Mouse (Mus musculus) neural tube, embryonic 12.5 days (tissue): ENCODE results near the gene Stt3a. TPM values are rescaled to one million over a fixed set of nuclear protein-coding genes. Genes with fewer than 3 reads are reported as not detected.

ENCODE experiments used
- ATAC-seq: fragments of 200-750 bp; cut with Nextera tagmentation; 2 replicates; pipeline ENCODE4 v1.8.0; 2017; ENCODE audit warnings: low read depth, mild to moderate bottlenecking, moderate TSS enrichment, moderate library complexity; ENCODE audit not compliant: low FRiP score
- H3K27ac ChIP-seq: fragments of 300-500 bp; sonication (generic); 2 replicates; pipeline ENCODE4 v1.5.1; 2016
- H3K27me3 ChIP-seq: fragments of 300-500 bp; sonication (generic); replicated peaks from 2 replicates; pipeline ENCODE4 v1.6.1; 2016; ENCODE audit warnings: mild to moderate bottlenecking
- H3K36me3 ChIP-seq: fragments of 300-500 bp; sonication (generic); 2 replicates; pipeline ENCODE4 v1.6.1; 2016; ENCODE audit warnings: mild to moderate bottlenecking
- H3K4me1 ChIP-seq: fragments of 300-500 bp; sonication (generic); 2 replicates; pipeline ENCODE4 v1.6.1; 2016
- H3K4me2 ChIP-seq: fragments of 300-500 bp; sonication (generic); replicated peaks from 2 replicates; pipeline ENCODE4 v1.6.1; 2016; ENCODE audit warnings: mild to moderate bottlenecking
- H3K4me3 ChIP-seq: fragments of 300-500 bp; sonication (generic); 2 replicates; pipeline ENCODE4 v1.5.1; 2016
- H3K9ac ChIP-seq: fragments of 300-500 bp; sonication (generic); 2 replicates; pipeline ENCODE4 v1.6.1; 2016; ENCODE audit warnings: mild to moderate bottlenecking
- H3K9me3 ChIP-seq: fragments of 300-500 bp; sonication (generic); 2 replicates; pipeline ENCODE4 v1.6.1; 2016; ENCODE audit warnings: mild to moderate bottlenecking
- WGBS: fragments of 180-500 bp; shearing (Covaris S2); methylation state at CpG from one replicate; pipeline ENCODE4 v1.1.7; 2016; 5-methylcytosine and 5-hydroxymethylcytosine counted together
- polyA plus RNA-seq: library from polyadenylated mRNA; unstranded; fragments of >200 nt; fragmentation: Nextera tagmentation; extraction: Ambion mirVana; gene quantifications from 2 replicates; pipeline ENCODE4 v1.2.1, GENCODE M21; 2016

Stt3a gene
- 144 and 155 TPM in 2 replicates for polyA plus RNA-seq

DNA sequence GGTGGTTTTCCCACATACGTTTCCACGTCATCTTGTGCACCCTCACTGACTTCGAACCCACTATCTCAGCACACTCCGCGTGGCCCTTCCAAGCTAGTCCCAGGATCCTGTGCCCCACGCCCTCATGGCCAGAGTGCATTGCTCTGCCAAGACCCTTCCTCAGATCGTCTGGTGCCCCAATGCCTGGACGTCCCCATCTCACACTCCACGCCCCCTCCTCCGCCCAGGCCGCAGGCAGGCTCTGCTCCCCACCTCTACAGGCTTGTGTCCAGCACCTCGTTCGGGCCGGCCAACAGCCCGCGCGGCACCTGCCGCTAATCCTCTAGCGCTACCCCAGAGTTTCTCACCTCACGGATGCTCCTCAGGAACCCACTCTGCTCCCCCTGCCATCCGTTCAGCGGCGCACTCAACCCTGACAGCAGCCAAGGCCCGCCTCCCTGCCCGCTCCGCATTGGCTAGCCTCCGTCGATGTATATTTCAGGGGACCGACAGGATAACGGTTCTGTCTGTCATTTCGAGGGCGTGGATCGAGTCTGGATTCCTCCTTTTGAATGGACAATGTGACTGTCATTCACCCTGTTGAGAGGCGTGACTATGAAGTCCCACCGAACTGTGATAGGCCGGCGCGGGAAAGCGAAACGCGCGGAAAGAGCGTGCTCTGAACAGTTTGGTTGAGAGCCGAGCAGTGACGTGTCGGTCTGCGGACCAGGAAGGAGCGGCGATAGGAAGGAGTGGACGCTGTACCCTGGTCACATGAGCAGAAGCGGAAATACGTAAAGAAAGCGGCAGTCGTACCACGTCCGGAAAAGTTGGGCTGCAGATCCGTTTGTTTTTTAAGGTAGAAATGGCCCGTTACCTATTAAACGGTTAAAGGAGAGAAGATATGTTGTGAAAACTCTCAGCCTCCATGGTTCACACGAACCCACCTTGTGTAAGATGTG, at the start of gene Stt3a:
Stt3a (minus strand) TSS at position 477 of the 941 bp plus-strand sequence.
- H3K4me2 ChIP-seq, result peak within 1 kb of the TSS; percentile 91
- peak within 1 kb of the TSS; percentile 50; the same call in 1 of the 2 replicates for H3K27ac ChIP-seq
- peak within 1 kb of the TSS; percentile 96 for H3K4me3 ChIP-seq
- peak within 1 kb of the TSS; percentile 85 for H3K9ac ChIP-seq
- no peaks in the 10 kb centered on the region for H3K9me3 ChIP-seq
- no peaks in the 10 kb centered on the region for H3K27me3 ChIP-seq
- H3K36me3 ChIP-seq, result peaks cover 15% of the 10 kb centered on the region
- under 1% methylated on average over 60 of the region's 60 CpGs for WGBS
- peak; percentile 100 for ATAC-seq
- peaks cover 16% of the 10 kb centered on the region; the same call in 1 of the 2 replicates for H3K4me1 ChIP-seq

- 86% methylated on average over 3 of the region's 3 CpGs for WGBS
- no peaks in the 10 kb centered on the region for H3K9me3 ChIP-seq
- no peaks in the 10 kb centered on the region for H3K27me3 ChIP-seq
- no peak overlapping the region for H3K9ac ChIP-seq
- H3K4me2 ChIP-seq, result no peak overlapping the region
- no peaks in the 10 kb centered on the region for H3K36me3 ChIP-seq
- H3K4me1 ChIP-seq, result no peaks in the 10 kb centered on the region
- no peak overlapping the region for H3K27ac ChIP-seq
- no peak for ATAC-seq
- no peak overlapping the region for H3K4me3 ChIP-seq
These were observed 47.0 kb upstream of the Stt3a start for GRCm38 (mm10) chr9:36814486-36814885.

DNA sequence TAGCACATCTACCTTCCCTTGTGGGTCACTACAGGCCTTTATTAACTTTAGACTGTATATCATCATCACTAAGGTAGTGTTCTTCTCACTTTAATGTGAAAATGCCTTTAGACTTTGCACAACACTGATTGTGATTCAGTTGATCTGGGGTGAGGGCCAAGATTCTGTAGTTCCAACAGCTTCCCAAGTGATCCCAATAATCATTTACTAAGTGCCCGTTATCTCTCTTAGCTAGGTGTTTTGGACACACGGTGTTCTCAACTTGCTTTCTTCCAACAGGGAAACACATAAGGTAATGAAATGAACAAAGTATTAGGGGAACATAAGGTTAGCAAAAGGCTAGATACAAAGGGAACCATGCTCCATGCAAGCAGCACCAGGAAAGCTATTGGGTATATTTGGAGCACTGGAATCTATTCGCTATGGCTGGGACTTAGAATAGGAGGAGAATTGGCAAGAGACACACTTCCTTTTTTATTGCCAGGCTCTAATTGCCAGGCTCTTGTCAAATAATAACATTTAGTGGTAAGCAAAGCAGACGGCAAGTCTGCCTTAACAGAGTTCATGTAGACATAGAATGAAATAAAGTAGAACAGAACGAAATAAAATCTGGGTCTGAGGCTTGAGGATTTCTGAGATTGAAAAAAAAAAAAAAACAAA, 40.8 kb upstream of the Stt3a start:
- no peaks in the 10 kb centered on the region for H3K4me1 ChIP-seq
- no peaks in the 10 kb centered on the region for H3K9me3 ChIP-seq
- WGBS, result 80% methylated on average over 5 of the region's 5 CpGs
- no peak overlapping the region for H3K4me3 ChIP-seq
- no peak for ATAC-seq
- H3K9ac ChIP-seq, result no peak overlapping the region
- H3K36me3 ChIP-seq, result no peaks in the 10 kb centered on the region
- H3K27ac ChIP-seq, result no peak overlapping the region
- no peaks in the 10 kb centered on the region for H3K27me3 ChIP-seq
- no peak overlapping the region for H3K4me2 ChIP-seq

DNA sequence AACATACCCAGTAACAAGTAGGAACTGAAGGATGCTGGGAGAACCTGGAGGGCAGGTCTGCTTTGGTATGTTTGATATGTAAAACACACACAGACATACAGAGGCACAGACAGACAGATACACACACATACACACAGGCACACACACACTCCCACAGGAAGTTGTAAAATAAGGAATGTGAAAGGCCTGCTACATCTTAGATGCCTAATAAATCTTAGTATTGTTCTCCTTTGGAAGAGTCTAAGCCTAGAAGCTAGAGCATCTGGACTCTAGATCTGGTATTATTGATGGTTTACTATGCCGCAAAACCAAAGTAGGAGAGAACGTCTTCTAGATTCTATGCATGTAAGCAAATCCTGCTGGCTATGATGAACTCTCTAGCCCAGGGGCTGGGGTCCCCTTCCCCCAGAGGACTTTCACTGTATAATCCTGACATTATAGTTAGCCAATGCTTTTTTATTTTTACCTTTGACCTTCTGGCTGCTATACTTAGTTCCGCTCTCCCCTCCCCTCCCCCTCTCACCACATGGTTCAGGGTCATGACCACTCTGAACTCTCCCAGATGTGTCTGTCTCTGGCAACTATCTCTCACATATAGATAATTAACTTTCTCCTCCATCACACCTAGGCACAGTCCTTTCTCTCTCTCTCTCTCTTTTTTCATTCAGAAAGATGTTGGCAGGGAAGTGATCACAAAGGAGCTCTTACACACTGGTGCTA, 37.9 kb upstream of the Stt3a start:
- ATAC-seq, result no peak
- Histone ChIP-seq H3K4me3 (no peak overlapping the region), H3K27me3 (no peaks in the 10 kb centered on the region), H3K9me3 (no peaks in the 10 kb centered on the region), H3K9ac (no peak overlapping the region), H3K4me1 (no peaks in the 10 kb centered on the region), H3K27ac (no peak overlapping the region), H3K4me2 (no peak overlapping the region), H3K36me3 (no peaks in the 10 kb centered on the region)
- 71% methylated on average over 3 of the region's 3 CpGs for WGBS

GRCm38 (mm10) chr9:36803926-36804325, 36.4 kb upstream of the Stt3a start:
- Histone ChIP-seq H3K4me2 (no peak overlapping the region), H3K27me3 (no peaks in the 10 kb centered on the region), H3K9ac (no peak overlapping the region), H3K27ac (no peak overlapping the region), H3K4me3 (no peak overlapping the region), H3K4me1 (no peaks in the 10 kb centered on the region), H3K36me3 (no peaks in the 10 kb centered on the region), H3K9me3 (no peaks in the 10 kb centered on the region)
- ATAC-seq, result no peak
- 89% methylated on average over 3 of the region's 3 CpGs for WGBS

DNA sequence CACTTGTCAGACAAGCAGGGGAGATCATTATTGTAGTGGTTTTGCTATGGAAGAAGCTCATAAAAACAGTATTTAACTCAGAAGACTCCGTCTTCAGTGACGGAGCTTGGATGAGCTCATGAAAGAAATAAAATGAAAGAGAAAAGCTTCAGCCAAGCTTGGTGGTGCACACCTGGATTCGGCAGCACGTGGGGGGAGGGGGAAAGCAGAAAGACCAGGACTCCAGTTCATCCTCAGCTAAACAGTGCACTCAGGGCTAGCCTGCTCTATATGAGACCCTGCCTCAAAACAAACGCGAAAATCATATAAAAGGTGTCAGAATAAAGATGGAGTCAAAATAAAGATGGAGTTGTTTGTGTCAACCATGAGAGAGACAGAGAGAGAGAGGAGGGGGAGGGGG, 35.9 kb upstream of the Stt3a start:
- ATAC-seq, result no peak
- no peak overlapping the region for H3K4me2 ChIP-seq
- no peak overlapping the region for H3K4me3 ChIP-seq
- no peak overlapping the region for H3K27ac ChIP-seq
- H3K9ac ChIP-seq, result no peak overlapping the region
- 85% methylated on average over 6 of the region's 6 CpGs for WGBS
- H3K4me1 ChIP-seq, result no peaks in the 10 kb centered on the region
- no peaks in the 10 kb centered on the region for H3K27me3 ChIP-seq
- no peaks in the 10 kb centered on the region for H3K9me3 ChIP-seq
- no peaks in the 10 kb centered on the region for H3K36me3 ChIP-seq

DNA sequence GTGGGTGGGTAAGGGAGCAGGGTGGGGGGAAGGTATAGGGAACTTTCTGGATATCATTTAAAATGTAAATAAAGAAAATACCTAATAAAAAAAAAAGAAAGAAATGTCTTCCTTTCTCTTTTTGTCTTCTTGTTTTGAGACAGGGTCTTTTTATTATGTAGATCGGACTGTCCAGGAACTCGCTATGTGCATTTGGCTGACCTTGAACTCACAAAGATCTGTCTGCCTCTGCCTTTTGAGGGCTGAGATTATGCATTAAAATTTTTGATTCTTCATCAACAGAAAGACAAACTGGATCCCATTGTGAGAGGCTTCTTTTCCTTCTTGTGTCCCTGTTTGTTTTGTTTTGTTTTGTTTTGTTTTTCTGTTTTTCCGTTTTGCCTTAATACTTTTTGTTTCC, 35.5 kb upstream of the Stt3a start:
- Histone ChIP-seq H3K36me3 (no peaks in the 10 kb centered on the region), H3K4me2 (no peak overlapping the region), H3K27ac (no peak overlapping the region), H3K9me3 (no peaks in the 10 kb centered on the region), H3K27me3 (no peaks in the 10 kb centered on the region), H3K4me3 (no peak overlapping the region), H3K9ac (no peak overlapping the region), H3K4me1 (no peaks in the 10 kb centered on the region)
- WGBS, result 79% methylated on average over 3 of the region's 3 CpGs
- no peak for ATAC-seq

GRCm38 (mm10) chr9:36801961-36802360, 34.5 kb upstream of the Stt3a start:
- H3K27me3 ChIP-seq, result no peaks in the 10 kb centered on the region
- ATAC-seq, result no peak
- 89% methylated on average over 2 of the region's 2 CpGs for WGBS
- H3K27ac ChIP-seq, result no peak overlapping the region
- H3K4me1 ChIP-seq, result no peaks in the 10 kb centered on the region
- H3K4me2 ChIP-seq, result no peak overlapping the region
- H3K9ac ChIP-seq, result no peak overlapping the region
- H3K9me3 ChIP-seq, result no peaks in the 10 kb centered on the region
- H3K4me3 ChIP-seq, result no peak overlapping the region
- no peaks in the 10 kb centered on the region for H3K36me3 ChIP-seq

GRCm38 (mm10) chr9:36796781-36797555, 29.5 kb upstream of the Stt3a start, which contains the start of gene Ei24:
TSS of gene Ei24 (minus strand) at chr9:36797393.
- Histone ChIP-seq H3K4me1 (peaks cover 8% of the 10 kb centered on the region), H3K27me3 (no peaks in the 10 kb centered on the region), H3K27ac (0 out of 2 replicates have a peak within 1 kb of the TSS, but pooled peaks have one; percentile 5), H3K4me2 (peak within 1 kb of the TSS; percentile 89), H3K4me3 (peak within 1 kb of the TSS; percentile 93), H3K9me3 (no peaks in the 10 kb centered on the region), H3K36me3 (peaks cover 3% of the 10 kb centered on the region; the same call in 1 of the 2 replicates), H3K9ac (peak within 1 kb of the TSS; percentile 92)
- under 1% methylated on average over 66 of the region's 66 CpGs for WGBS
- ATAC-seq, result peak; percentile 99

DNA sequence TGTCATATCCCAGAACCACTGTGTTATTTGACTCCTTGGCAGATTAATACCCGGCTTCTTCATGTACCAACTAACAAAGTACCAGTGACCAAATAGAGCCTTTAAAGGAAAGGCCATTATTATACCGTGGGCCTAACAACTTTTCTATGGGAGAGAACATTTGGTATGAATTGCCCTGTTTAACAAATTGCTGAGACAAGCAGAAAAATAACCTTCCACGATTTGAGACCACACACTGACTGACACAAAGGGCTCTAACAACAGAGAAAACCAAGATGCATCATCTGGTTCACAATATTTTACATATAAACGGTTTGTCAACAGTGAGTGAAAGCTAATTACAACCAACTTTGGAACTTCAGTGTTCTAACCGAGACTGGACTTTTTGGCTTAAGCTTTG, 28.7 kb upstream of the Stt3a start:
- no peak overlapping the region for H3K27ac ChIP-seq
- H3K9me3 ChIP-seq, result no peaks in the 10 kb centered on the region
- H3K27me3 ChIP-seq, result no peaks in the 10 kb centered on the region

GRCm38 (mm10) chr9:36795556-36795955, 28.1 kb upstream of the Stt3a start:
- Histone ChIP-seq H3K4me3 (no peak overlapping the region), H3K27ac (no peak overlapping the region), H3K4me1 (peaks cover 8% of the 10 kb centered on the region), H3K4me2 (peak overlapping the region; percentile 89), H3K36me3 (peaks cover 16% of the 10 kb centered on the region), H3K9ac (no peak overlapping the region), H3K27me3 (no peaks in the 10 kb centered on the region), H3K9me3 (no peaks in the 10 kb centered on the region)
- ATAC-seq, result no peak
- 75% methylated on average over 1 of the region's 1 CpGs for WGBS

More for the DNA sequence above, 28.7 kb upstream of the Stt3a start:
- Histone ChIP-seq H3K9ac (peak overlapping the region; percentile 92), H3K4me1 (peaks cover 8% of the 10 kb centered on the region), H3K4me3 (peak overlapping the region; percentile 93), H3K4me2 (peak overlapping the region; percentile 89), H3K36me3 (peaks cover 10% of the 10 kb centered on the region)
- 17% methylated on average over 5 of the region's 5 CpGs for WGBS
- no peak for ATAC-seq
